Mouse (Mus musculus) R1 (cell line): Measurements from ENCODE around the gene Zfp189.

Experiments used
- DNase-seq: peaks from one replicate; pipeline ENCODE4 v3.0.0-alpha.2; 2018; ENCODE audit warnings: low read depth, low spot score

The Zfp189 gene

GRCm38 (mm10) chr4:49536671-49537070 lies 15.7 kb downstream of the Zfp189 start:
- no peak for DNase-seq

- DNase-seq, result no peak
Observed at GRCm38 (mm10) chr4:49539665-49540064, 18.7 kb downstream of the Zfp189 start.

GRCm38 (mm10) chr4:49540966-49541365 lies 20.0 kb downstream of the Zfp189 start:
- DNase-seq, result no peak

- no peak for DNase-seq
Observed at GRCm38 (mm10) chr4:49546026-49546425, 25.1 kb downstream of the Zfp189 start.

- DNase-seq, result no peak
Observed at GRCm38 (mm10) chr4:49546873-49547543, 26.0 kb downstream of the Zfp189 start.

GRCm38 (mm10) chr4:49547544-49548219 lies 26.7 kb downstream of the Zfp189 start:
- no peak for DNase-seq

GRCm38 (mm10) chr4:49549383-49549782 lies 28.4 kb downstream of the Zfp189 start, which contains the start of gene Aldob:
Gene Aldob, minus strand, starts transcription at chr4:49549546.
- no peak for DNase-seq

- DNase-seq, result no peak
Observed at GRCm38 (mm10) chr4:49553380-49553779, 32.4 kb downstream of the Zfp189 start.

GRCm38 (mm10) chr4:49557375-49557774 lies 36.4 kb downstream of the Zfp189 start:
- DNase-seq, result no peak

- DNase-seq, result no peak
Observed at GRCm38 (mm10) chr4:49558181-49558580, 37.2 kb downstream of the Zfp189 start.

- DNase-seq, result peak; percentile 2
Observed at GRCm38 (mm10) chr4:49559915-49560772, 39.2 kb downstream of the Zfp189 start.

GRCm38 (mm10) chr4:49567613-49568012 lies 46.6 kb downstream of the Zfp189 start:
- DNase-seq, result peak; percentile 77

GRCm38 (mm10) chr4:49572194-49572593 lies 51.2 kb downstream of the Zfp189 start:
- no peak for DNase-seq
